Mouse (Mus musculus) megakaryocyte, embryonic 14.5 days (primary cell): ENCODE results near the gene Gm38392. TPM values are rescaled to one million over a fixed set of nuclear protein-coding genes. Genes with fewer than 3 reads are reported as not detected.
"Not testable (repeated sequence)": the region's sequence is repeated elsewhere in the genome, so short reads cannot be mapped to it uniquely, and the experiment has no call there.

Experiments used
- H3K27me3 ChIP-seq: replicated peaks from 2 replicates; pipeline ENCODE3; 2012; ENCODE audit warnings: inconsistent platforms
- H3K36me3 ChIP-seq: replicated peaks from 2 replicates; pipeline ENCODE3; 2012; ENCODE audit warnings: low read length, inconsistent platforms, mixed read lengths
- H3K4me1 ChIP-seq: 2 replicates; pipeline ENCODE4 v1.6.1; 2012; ENCODE audit warnings: inconsistent platforms
- H3K4me3 ChIP-seq: replicated peaks from 2 replicates; pipeline ENCODE3; 2012; ENCODE audit warnings: moderate library complexity, mild to moderate bottlenecking, inconsistent platforms
- H3K9me3 ChIP-seq: 2 replicates; pipeline ENCODE4 v1.6.1; 2012; ENCODE audit warnings: inconsistent platforms
- FLI1 ChIP-seq: IDR thresholded peaks from 2 replicates; pipeline ENCODE4 v1.6.1; 2012; ENCODE audit warnings: low read length, inconsistent platforms, mixed read lengths
- GATA1 ChIP-seq: IDR thresholded peaks from 3 replicates; pipeline ENCODE4 v1.6.1; 2012; ENCODE audit warnings: mixed read lengths, low read length, inconsistent platforms, borderline replicate concordance
- polyA plus RNA-seq: library from polyadenylated mRNA; stranded (reverse); fragments of >175 nt; gene quantifications from 2 replicates; pipeline ENCODE4 v1.2.3, GENCODE M21; 2012; ENCODE audit warnings: low replicate concordance; ENCODE audit not compliant: insufficient read depth

Gene Gm38392
- polyA plus RNA-seq, 1 experiment = not detected

- no peaks in the 10 kb centered on the region for H3K4me1 ChIP-seq
- H3K9me3 ChIP-seq = peaks cover 4% of the 10 kb centered on the region; the same call in 1 of the 2 replicates
- TF ChIP-seq FLI1 (no peak), GATA1 (no peak)
- no peak overlapping the region for H3K4me3 ChIP-seq
- no peaks in the 10 kb centered on the region for H3K36me3 ChIP-seq
- peaks cover 5% of the 10 kb centered on the region for H3K27me3 ChIP-seq
Measured at GRCm38 (mm10) chr3:88276529-88277143, 10.4 kb downstream of the Gm38392 start.

DNA sequence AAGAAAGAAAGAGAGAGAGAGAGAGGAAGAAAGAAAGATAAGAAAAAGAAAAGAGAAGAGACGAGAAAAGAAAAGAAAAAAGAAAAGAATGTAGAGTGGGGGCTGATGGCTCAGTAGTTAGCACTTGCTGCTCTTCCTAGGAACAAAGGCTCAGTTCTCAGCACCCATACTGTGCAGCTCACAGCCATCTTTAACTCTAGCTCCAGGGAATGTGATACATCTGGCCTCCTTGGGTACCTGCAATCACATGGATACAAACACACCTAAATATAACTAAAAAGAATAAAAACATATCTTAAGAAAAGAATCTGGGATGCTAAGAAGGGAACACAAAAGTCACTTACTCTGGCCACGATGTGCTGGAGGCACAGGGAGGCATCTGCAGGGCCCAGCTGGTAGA, 10.9 kb downstream of the Gm38392 start:
- Histone ChIP-seq H3K9me3 (peaks cover 4% of the 10 kb centered on the region; the same call in 1 of the 2 replicates), H3K4me3 (no peak overlapping the region), H3K27me3 (peaks cover 5% of the 10 kb centered on the region), H3K4me1 (no peaks in the 10 kb centered on the region), H3K36me3 (no peaks in the 10 kb centered on the region)
- TF ChIP-seq FLI1 = no peak
- TF ChIP-seq GATA1 = no peak

GRCm38 (mm10) chr3:88274002-88274401, 13.0 kb downstream of the Gm38392 start:
- Histone ChIP-seq H3K4me3 (no peak overlapping the region), H3K27me3 (peaks cover 12% of the 10 kb centered on the region), H3K4me1 (no peaks in the 10 kb centered on the region), H3K9me3 (peaks cover 4% of the 10 kb centered on the region; the same call in 1 of the 2 replicates), H3K36me3 (no peaks in the 10 kb centered on the region)
- TF ChIP-seq FLI1 = no peak
- no peak for TF ChIP-seq GATA1

GRCm38 (mm10) chr3:88271859-88272258, 15.2 kb downstream of the Gm38392 start:
- TF ChIP-seq FLI1 (no peak), GATA1 (no peak)
- H3K27me3 ChIP-seq = peaks cover 13% of the 10 kb centered on the region
- no peaks in the 10 kb centered on the region; the same call in 1 of the 2 replicates for H3K4me1 ChIP-seq
- H3K4me3 ChIP-seq = no peak overlapping the region
- H3K9me3 ChIP-seq = peaks cover 4% of the 10 kb centered on the region; the same call in 1 of the 2 replicates
- H3K36me3 ChIP-seq = no peaks in the 10 kb centered on the region

DNA sequence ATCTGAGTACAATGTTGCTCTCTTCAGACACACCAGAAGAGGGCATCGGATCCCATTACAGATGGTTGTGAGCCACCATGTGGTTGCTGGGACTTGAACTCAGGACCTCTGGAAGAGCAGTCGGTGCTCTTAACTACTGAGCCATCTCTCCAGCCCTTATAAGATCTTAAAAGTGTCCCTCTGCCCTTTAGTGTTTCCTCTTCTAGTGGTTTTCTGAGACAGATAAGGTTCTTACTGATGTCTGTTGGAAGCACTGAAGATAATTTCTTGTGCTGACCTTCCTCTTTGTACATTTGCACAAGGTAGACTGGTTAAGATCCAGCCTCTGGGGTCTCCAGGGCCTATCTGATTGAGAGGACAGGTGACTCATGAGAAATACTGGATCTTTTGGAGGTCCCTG, 15.7 kb downstream of the Gm38392 start:
- H3K36me3 ChIP-seq, H3K4me1 ChIP-seq: not testable (repeated sequence)

GRCm38 (mm10) chr3:88268991-88269390, 18.0 kb downstream of the Gm38392 start:
- Histone ChIP-seq H3K36me3 (no peaks in the 10 kb centered on the region), H3K4me1 (no peaks in the 10 kb centered on the region; the same call in 1 of the 2 replicates), H3K4me3 (no peak overlapping the region), H3K27me3 (peaks cover 26% of the 10 kb centered on the region), H3K9me3 (peaks cover 21% of the 10 kb centered on the region)
- TF ChIP-seq FLI1 (no peak), GATA1 (no peak)

More for the DNA sequence above, 15.7 kb downstream of the Gm38392 start:
- not testable (repeated sequence) for H3K4me3 ChIP-seq, H3K9me3 ChIP-seq
- H3K27me3 ChIP-seq = peaks cover 13% of the 10 kb centered on the region

DNA sequence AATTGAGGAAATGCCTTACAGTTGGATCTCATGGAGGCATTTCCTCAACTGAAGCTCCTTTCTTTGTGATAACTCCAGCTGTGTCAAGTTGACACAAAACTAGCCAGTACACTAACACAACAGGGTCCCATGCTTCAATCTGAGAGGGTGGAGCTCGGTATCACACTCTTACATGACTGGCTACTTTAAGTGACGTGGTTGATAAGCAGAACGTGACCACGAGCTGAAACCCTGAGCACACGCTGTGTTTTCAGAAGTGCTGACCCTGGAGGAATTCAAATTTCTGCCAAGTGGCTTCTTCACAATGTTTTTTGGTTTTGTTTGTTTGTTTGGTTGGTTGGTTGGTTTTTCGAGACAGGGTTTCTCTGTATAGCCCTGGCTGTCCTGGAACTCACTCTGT, 19.0 kb downstream of the Gm38392 start:
- peaks cover 19% of the 10 kb centered on the region for H3K9me3 ChIP-seq
- H3K27me3 ChIP-seq = peaks cover 23% of the 10 kb centered on the region
- H3K36me3 ChIP-seq = not testable (repeated sequence)

DNA sequence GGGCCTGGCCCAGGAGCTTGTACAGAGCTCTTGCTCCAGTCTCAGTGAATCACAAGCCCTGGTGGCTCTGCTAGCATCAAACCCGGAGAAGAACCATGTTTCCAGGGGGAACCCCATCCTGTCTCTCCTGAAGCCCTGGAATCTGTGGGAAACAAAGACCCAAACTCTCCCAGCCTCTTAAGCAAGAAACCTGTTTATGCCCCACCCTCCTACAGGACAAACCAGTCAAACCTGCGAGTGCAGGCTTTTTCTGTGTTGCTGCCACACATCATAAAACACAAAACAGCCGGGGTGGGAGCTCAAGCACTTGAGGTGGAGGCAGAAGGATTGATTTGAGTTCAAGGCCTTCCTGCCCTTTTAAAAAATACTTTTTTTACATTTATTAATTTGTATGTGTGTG, 24.7 kb downstream of the Gm38392 start:
- Histone ChIP-seq H3K36me3 (no peaks in the 10 kb centered on the region), H3K4me3 (no peak overlapping the region), H3K27me3 (peaks cover 47% of the 10 kb centered on the region), H3K9me3 (peaks cover 19% of the 10 kb centered on the region), H3K4me1 (no peaks in the 10 kb centered on the region)
- no peak for TF ChIP-seq FLI1
- no peak for TF ChIP-seq GATA1

More for the DNA sequence above, 19.0 kb downstream of the Gm38392 start:
- not testable (repeated sequence) for H3K4me1 ChIP-seq, H3K4me3 ChIP-seq

- TF ChIP-seq FLI1 (no peak), GATA1 (no peak)
- H3K4me1 ChIP-seq = peaks cover 18% of the 10 kb centered on the region
- H3K4me3 ChIP-seq = no peak overlapping the region
- peaks cover 81% of the 10 kb centered on the region for H3K27me3 ChIP-seq
- no peaks in the 10 kb centered on the region for H3K9me3 ChIP-seq
- no peaks in the 10 kb centered on the region for H3K36me3 ChIP-seq
Measured at GRCm38 (mm10) chr3:88256382-88256781, 30.6 kb downstream of the Gm38392 start.

- H3K36me3 ChIP-seq = no peaks in the 10 kb centered on the region
- H3K4me3 ChIP-seq = no peak overlapping the region
- H3K9me3 ChIP-seq = no peaks in the 10 kb centered on the region
- H3K4me1 ChIP-seq = peaks cover 18% of the 10 kb centered on the region
- H3K27me3 ChIP-seq = peaks cover 81% of the 10 kb centered on the region
- TF ChIP-seq GATA1 = no peak
- no peak for TF ChIP-seq FLI1
Measured at GRCm38 (mm10) chr3:88255950-88256349, 31.1 kb downstream of the Gm38392 start.
